Mouse (Mus musculus) fibroblast of lung, adult 2 months (primary cell): Measurements from ENCODE around the gene Fbln1.
"Not testable (repeated sequence)": the region's sequence is repeated elsewhere in the genome, so short reads cannot be mapped to it uniquely, and the experiment has no call there.

Experiments used
- DNase-seq: peaks from one replicate; pipeline ENCODE4 v3.0.0-alpha.2; 2011; ENCODE audit warnings: low read depth

Fbln1 gene

DNA sequence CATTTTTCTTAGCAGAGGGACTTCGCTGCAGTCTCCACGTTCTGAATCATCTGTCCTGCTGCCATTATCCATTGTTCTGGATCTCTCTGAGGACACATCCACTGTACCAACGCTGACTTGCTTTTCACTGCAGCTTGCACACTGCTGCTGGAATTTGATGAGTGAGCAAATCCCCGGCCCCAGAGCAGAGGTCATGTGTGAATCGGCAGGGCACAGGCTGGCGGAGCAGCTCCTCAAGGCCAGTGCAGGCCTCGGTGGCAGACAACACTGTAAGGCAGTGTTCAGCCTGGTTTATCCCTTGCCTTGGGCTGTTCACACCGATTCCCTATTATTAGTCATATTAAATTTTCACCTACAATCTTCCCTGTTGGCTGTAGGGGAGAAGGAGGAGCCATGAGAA lies 89.8 kb downstream of the Fbln1 start:
- DNase-seq, result no peak

DNA sequence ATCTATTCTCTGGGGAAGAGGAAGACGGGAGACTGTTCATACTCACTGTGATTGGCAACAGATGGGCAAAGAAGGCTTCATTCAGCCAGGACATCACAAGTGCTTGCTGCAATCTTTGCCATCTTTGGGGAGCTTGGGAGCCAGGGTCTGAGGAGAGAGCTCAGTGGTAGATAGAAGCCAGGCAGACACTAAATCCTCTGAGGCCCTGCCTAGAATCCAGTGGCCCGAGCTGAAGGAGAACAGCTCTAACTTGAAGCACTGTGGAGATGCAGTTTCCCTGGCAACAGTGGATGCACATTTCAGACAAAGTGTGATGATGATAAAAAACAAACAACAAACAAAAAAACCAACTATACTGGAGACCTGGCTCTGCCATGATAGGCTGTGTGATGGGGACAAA lies 90.2 kb downstream of the Fbln1 start:
- no peak for DNase-seq

DNA sequence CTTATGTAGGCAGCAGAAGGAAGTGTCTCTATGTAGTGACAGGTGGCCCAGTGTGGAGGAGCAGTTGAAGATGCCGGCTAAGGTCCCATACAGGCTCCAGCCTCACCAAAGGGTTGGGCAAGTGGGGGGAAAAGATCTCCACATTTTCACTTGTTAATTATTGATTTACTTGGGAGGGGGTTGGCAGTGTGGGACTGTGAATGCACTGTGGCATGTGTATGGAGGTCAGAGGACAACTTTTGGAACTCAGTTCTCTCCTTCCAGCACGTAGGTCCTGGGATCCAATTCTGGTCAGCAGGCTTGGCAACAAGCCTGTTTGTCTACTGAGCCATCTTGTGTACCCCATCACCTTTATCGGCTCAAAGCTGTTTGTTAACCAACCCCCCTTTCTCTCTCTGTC lies 90.8 kb downstream of the Fbln1 start:
- no peak for DNase-seq

DNA sequence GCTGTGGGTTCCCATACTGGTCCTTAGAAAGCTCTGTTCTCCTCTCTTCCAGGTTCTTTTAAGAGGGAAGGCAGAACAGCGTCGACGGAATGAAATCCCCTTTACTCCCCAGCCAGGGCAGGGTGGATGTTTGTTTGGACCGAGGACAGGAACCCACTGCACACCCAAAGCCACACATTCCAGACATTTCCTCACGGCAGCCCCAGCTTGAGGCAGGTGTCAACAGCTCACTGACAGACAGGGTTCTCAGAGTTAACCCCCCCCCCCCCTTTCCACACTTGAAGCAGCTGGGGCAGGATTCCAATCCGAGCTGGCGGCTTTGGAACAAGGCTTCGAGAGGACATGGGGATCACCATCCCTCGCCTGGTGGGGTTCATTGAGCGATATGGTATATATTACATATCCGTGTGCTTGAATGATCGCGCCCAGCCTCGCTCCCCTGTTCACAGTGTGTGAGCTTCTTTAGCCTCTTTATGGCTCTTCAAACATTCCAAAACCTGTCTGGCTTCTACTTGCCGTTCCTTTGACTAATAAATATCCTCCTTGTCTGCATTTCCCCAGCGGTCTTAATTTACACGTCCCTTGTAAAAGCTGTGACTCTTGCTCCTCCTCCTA lies 92.5 kb downstream of the Fbln1 start:
- DNase-seq, result no peak

DNA sequence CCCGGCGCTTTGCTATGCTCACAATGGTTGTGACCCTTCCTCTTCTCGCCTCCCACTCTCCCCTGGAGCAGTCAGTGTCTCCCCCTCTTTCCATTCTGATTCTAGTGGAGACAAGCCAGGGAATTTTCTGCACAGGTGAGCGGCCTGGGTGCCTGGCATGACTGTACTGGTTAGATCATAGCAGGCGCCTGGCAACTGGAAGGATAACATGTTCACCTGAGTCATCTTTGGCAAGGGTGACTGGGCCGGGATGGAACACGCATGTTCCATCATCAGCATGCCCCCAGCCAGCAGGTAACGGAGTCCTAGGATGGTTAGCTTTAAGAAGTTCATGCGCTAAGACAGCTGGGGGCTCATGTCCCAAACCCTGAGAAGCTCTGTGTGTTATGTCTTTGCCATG lies 93.2 kb downstream of the Fbln1 start:
- no peak for DNase-seq

DNA sequence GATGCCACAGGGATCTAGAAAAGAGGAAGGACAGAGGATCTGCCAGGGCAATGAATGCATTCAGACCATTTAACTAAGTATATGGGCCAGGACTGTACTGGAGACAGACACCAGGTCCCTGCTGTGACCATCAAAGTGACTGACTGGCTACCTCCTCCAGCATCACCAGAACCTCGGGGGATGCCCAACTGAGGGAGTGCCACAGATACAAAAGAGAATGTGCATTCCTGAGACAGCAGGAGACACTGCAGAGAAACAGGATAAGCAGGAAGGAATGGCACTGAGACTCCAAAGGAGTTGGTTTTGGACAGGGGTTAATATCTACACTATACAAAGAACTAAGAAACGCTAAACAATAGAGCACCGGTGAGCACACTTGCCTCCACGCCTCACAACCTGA lies 97.5 kb downstream of the Fbln1 start:
- no peak for DNase-seq

DNA sequence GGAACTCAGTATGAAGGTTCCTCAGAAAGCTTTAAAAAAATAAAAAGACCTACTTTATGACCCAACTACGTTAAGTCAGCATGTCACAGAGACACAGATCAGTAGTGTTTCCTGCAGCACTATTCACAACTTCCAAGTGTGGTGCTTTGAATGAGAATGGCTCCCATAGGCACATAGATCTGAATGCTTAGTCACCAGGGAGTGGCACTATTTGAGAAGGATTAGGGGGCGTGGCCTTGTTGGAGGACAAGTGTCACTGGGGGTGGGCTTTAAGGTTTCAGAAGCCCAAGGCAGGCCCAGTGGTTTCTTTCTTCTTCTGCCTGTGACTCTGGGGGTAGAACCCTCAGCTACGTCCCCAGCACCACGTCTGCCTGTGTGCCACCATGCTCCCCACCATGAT lies 98.2 kb downstream of the Fbln1 start:
- no peak for DNase-seq

DNA sequence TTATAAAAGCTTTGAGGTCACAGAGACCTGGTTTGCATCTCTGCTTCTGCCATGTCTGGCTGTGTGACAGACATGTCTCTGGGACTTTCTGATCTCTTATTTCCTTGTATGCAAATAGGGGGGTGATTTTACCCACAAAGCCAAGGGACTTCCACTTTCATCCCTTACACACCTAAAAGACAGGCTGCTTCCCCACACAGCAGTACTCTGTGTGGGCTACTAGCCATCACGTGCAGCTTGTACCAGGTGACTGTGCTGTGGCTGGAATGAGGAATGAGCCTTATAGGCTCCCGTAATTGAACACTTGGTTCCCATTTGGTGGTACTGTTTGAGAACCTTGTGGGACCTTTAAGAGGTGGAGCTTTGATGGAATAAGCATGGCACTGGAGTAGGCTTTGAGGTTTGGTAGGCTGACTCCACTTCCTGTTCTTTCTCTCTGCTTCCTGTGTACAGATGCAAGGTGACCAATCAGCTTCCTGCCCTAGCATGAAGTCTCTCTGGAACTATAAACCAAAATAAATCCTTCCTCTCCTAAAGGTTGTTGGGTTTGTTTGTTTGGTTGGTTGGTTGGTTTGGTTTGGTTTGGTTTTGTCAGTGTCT lies 101.4 kb downstream of the Fbln1 start:
- no peak for DNase-seq

DNA sequence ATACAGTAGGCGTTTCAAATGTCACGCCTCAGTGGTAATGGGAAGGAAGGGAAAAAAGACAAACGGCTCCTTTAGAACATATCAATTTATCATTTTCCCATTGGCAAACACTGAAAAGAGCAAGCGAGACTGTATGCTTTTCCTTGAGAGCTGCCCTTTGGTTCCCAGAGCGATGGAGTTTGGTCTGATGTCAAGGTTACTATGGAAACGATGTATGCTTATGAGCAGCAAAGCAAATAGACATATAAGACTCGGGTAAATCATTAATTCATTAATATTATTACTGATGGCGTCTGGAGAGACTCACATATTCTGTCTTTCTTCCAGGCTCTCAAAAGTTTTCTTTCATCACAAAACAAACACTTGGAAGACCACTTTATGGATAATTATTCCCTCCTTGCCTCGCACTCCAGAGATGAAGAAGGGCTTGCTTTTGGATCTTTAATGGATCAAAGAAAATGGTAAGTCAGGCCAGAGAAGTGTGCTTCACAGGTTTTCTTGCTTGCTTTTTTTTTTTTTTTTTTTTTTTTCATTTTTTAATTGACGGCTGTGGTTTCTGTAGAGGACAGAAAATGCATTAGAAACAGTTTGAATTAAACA lies 105.4 kb downstream of the Fbln1 start:
- DNase-seq, result no peak

DNA sequence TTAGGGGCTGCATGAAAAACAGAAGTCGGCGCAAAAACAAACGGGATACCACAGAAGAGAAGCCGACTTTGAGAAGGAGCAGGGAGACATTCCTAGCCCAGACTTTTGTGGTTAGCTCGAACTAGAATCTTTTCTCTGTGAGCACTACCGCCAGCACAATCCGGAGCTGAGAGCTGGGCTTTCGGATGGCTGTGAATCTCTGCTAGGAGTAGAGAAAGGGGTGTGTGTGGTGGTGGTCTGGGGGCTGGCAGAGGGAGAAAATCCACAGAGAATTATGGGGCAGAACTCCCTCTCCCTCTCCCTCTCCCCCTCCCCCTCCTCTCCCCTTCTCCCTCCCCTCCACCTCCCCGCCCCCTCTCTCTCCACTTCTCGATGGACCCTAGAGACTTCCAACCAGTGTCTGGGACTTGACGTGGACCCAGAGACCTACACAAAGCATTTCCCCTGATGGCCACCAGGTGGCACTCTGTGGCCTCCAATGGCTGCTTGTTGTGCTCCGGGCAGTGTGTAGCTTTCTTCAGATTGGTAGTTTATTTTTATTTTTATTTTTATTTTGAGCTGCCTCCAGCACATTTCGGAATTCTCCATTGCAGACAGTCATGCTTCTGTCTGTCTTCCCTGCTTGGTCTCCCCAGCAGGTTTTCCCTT lies 109.8 kb downstream of the Fbln1 start:
- DNase-seq, result peak; percentile 26

DNA sequence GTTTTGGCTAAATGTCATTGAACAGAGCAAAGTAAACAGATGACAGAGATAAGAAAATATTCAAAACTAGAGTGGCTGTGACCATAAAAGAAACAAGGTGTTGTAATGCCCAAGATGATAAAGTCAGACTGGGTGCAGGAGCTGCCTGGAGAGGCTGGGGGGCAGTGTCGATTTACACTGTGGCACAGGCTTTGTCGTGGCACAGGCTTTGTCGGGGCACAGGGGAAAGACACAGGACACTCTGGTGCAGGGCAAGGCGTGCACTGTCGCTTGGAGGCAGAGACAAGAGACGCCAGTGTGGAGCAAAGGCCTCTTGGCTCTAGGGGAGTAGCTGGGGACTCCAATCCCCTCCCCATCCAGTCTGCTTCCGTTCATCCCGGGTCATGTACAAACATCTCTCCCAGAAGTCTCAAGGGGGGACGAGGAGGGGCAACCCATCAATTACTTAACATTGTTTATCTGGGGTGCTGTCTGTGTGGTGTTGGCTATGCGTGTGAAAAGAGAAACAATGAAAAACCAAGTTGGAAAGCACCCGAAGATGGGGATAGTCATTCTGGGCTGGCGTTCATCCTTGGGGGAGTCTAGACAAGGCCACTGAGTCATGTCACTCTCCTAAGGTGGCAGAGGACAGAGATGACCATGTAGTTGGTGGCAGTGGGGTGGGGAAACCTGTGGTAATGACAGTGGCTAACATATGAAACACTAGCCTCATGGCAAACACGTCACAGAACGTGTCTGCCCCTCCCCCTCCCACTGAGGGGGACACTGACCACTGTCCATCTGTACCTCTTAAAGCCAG lies 110.8 kb downstream of the Fbln1 start:
- no peak for DNase-seq

DNA sequence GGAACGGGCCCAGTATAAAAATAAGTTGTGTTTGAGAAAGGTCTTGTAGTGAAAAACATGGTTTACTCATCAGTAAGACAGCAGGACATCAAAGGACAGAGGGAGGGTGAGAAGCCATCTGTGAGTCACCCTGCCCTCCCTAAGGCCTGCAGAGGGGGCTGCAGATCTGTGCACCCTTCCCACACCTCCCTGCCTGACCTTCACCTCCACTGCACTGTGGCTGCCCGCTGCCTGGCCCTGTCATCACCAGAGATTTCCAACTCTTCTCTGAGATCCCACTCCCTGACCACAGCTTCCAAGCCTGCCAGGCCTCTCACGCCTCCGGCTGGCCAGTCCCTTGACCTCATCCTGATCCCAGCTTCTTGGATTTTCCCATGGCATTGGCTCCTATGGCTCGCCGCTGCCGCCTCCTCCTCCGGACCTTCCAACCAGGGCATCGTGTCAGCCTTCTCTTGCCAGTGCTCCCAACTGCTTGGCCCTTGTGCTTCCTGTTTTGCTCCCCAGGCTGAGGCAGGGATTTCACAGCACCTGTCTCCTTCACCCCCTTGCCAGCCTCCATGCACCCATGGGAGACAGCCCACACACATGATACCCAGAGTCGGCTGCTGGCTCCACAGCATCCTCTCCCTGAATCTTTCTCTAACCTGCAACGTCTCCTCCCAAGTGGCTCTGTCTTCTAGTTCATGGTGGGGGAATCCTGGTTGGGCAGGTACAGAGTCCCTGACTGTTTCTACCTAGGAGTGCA lies 114.3 kb downstream of the Fbln1 start:
- peak; percentile 11 for DNase-seq

DNA sequence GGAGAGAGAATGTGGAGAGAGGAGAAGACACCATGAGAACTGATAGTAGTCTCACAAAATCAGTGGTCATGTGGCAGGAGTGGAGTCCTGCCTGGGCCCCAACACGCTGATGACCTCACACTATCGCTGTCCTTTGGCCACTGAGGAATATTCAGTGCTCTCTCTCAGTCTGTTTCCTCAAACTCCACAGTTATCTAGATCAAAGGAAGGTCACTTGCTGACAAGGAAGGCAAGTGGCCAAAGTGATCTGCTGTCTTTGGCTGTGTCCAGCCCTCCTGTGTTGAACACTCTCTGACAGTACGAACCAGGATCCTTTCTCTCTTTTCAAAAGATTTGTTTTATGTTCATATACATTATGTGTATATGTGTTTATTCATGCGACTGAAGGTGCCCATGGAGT lies 117.5 kb downstream of the Fbln1 start:
- no peak for DNase-seq

DNA sequence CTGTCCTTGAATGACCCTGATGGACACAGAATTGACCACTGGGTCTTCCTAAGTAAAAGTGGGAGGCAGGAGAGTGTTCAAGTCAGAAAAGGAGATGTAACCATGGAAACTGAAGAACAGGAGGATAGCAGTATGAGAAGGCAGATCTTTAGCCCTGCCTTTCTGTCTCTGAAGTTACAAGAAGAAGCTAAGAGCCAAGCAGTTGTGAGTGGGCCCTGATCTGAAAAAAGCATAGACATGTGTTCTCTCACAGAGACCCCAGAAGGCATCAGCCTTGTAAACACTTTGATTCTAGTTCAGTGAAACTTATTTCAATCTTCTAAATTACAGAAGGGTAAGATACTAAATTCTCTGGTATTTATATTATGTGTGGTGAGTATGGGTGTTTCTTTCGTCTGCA lies 118.7 kb downstream of the Fbln1 start:
- DNase-seq, result no peak

DNA sequence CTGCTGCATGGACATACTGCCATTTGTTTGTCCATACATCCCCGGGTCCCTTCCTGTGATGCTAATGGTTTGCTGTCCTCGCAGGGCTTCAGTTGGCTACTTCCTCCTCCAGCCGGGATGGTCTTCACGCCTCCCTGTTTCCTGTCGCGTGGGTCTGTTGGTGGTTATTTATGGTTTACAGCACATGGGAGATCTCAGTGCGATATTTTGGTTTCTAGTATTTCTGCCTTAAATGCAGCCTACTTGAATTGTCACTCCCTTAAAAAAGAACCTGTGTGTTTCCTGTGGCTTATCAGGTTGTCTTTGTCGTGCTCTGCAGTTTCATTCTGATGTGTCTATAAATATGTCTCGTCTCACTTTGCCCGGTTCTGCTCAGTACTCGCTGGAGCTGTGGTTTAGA lies 122.1 kb downstream of the Fbln1 start:
- no peak for DNase-seq

DNA sequence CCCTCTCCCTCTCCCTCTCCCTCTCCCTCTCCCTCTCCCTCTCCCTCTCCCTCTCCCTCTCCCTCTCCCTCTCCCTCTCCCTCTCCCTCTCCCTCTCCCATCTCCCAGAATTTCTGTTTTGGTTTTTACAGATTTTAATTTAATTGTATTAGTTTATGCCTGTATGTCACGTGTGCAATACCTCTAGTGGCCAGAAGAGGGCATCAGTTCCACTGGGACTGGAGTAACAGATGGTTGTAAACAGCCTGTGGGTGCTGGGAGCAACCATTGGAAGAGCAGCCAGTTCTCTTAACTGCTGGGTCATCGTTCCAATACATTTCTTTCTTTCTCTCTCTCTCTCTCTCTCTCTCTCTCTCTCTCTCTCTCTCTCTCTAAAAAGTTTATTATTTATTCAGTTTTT lies 122.7 kb downstream of the Fbln1 start:
- not testable (repeated sequence) for DNase-seq

DNA sequence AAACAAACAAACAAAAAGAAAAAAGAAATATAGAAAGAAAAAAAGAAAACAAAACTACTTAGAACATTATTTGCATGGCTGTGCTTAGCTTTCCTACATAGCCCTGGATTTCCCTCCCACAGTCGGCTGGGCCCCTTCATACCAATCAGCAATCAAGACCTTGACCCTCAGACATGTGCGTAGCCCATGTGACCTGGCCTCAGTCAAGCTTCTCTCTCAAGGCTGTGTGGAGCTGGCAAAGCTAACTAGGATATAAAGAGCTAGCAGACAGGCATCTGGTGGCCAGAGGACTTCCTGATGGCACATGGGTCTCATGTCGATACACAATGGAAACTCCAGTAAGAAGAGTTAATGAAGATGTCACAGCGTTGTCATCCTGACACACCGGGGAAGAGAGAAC lies 123.3 kb downstream of the Fbln1 start:
- no peak for DNase-seq

DNA sequence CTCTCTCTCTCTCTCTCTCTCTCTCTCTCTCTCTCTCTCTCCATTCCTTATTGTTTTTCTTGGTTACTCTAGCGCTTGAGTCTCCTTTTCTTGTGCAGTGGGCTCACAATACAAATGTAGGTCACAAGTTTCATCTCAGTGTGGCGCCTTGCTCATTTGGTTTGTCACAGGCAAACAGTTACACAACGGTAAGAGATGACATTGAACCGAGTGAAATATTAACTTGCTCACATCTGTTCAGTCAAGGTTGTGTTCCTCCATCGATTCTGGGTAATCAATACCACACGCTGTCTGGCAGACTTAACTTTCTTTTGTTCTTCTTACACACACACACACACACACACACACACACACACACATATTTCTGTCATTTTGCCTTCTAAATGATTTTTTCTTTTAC lies 124.3 kb downstream of the Fbln1 start:
- no peak for DNase-seq

DNA sequence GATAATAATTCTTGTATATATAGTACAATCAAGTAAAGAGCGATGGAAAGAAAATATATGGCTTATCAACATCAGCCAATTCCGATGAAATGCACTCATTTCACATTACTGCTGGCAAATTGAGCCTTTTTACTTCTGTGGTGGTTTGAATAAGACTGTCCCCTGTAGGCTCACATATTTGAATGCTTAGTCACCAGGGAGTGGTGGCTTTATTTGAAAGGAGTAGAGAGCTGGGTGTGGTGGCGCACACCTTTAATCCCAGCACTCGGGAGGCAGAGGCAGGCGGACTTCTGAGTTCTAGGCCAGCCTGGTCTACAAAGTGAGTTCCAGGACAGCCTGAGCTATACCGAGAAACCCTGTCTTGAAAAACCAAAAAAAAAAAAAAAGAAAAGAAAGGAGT lies 127.8 kb downstream of the Fbln1 start:
- not testable (repeated sequence) for DNase-seq

DNA sequence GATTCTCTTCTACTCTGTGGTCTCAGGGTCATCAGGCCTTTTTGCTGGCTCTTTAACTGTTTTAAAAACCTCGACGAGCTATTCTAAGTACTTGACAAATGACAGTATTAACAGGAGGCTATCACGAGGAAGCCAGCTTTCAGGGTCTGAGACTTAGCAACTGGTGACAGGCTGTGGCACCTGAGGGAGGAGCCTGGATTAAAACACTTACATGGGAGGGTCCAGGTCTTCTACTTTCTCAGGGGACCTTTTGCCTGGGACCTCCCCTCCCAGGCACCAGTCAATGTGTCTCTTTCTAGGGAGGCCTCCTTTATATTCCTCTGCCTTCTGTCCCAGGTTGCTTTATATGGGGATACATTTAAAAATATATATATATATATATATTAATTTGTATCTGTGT lies 128.5 kb downstream of the Fbln1 start:
- DNase-seq, result no peak

DNA sequence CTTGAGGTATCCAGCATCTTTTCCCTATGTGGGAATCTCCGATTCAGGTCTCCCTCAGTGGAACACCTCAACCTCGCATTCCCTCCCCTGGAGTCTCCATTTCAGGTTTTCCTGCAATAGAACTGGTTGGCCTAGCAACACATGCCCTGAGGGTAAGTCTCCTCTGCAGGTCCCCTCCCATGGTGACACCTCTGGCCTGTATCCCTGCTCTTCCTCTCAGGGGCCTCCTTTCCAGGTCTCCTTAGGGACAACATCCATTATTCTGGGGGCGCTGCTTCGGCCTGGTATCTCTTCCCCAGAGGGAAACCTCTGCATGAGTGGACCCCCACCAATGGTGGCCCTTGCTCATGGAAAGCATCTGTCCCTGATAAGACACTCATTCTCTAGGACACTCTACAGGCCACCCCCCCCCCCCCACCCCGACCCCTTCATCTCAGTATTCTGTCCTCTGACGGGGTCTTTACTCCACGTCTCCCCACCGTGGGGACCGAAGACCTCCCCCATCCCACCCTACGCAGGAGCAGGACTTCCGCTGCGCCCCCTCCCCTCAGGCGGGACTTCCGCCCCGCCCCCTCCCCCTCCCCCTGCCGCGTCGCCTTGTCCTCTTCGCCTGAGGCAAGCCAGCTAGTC lies 130.0 kb downstream of the Fbln1 start, which contains the start of gene Atxn10:
Gene Atxn10 (plus strand): TSS at position 575 of the 630 bp plus-strand sequence.
- no peak for DNase-seq
